Mouse (Mus musculus) thymus, postnatal 14 days (tissue): ENCODE results near the gene Gcc1.

Experiments
- DNase-seq: peaks from one replicate; pipeline ENCODE4 v3.0.0; 2021

Gcc1 gene

GRCm38 (mm10) chr6:28428290-28428689 is at the start of gene Gcc1:
Gene Gcc1 (minus strand): TSS chr6:28428390.
- DNase-seq: no peak

- no peak for DNase-seq
Measured at GRCm38 (mm10) chr6:28474839-28475238, 46.6 kb upstream of the Gcc1 start, which contains the start of gene Snd1. Gene Snd1 (plus strand): TSS chr6:28475139.

GRCm38 (mm10) chr6:28474211-28474610 is 46.0 kb upstream of the Gcc1 start:
- no peak for DNase-seq

- no peak for DNase-seq
Measured at GRCm38 (mm10) chr6:28471284-28472035, 43.3 kb upstream of the Gcc1 start.

- DNase-seq: no peak
Measured at GRCm38 (mm10) chr6:28470621-28471020, 42.4 kb upstream of the Gcc1 start.

- no peak for DNase-seq
Measured at GRCm38 (mm10) chr6:28470017-28470602, 41.9 kb upstream of the Gcc1 start.

- DNase-seq: no peak
Measured at GRCm38 (mm10) chr6:28464630-28465029, 36.4 kb upstream of the Gcc1 start.

DNA sequence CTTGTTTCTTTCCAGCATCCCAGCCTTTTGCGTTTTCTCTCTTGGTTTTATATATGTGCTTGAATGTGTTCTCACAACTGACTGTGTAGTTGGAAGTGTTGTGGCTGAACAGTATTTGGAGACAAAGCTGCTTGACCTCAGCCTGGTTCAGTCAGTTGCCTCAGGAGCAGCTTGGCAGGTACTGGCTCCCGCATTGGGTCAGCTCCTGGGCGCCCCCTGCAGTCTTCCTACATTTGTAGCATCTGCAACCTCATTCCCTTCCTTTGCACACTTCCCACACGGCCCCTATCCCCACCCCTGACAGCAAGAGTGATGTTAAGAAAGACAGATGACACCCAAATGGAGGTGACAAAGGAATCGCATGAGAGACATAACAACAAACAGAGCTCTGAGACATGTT is 32.3 kb upstream of the Gcc1 start:
- DNase-seq: peak; percentile 67

- no peak for DNase-seq
Measured at GRCm38 (mm10) chr6:28459221-28459668, 31.1 kb upstream of the Gcc1 start.

DNA sequence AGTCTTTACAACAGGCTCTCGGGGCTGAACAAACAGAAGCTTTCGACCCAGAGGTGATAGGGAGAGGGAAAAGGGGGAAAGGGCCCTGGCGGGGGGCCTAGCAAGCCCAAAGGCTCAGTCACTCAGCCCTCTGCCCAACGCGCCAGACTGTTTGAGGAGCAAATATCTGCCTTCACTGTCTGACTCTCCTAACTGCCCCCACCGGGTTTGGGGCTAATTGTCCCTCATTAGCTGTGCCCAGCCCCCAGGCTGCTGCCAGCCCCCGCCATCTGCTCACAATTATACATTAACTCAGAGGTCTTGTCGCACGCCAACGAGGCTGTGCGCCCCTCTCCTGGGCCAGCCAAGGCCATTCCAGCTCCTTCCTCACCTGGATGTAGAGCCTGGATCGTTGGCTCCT is 22.8 kb upstream of the Gcc1 start:
- no peak for DNase-seq

DNA sequence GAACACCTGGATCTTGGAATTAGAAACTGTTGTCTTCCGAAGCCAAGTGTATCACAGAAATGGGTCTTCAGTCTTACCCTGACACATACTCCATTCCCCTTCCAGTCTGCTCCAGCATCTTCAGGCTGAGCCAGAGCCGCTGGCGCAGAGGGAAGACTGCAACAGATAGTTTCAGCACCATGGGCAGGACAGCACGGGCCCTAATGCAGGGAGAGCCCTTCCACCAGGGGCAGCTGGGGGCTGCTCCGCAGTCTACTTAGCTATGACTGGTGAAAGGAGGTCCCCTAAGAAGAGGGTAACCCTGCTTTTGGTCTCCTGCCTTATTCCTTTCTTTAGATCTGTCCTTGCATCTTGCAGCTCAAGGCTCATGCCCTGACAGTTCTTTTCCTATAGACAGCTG is 22.3 kb upstream of the Gcc1 start:
- no peak for DNase-seq

GRCm38 (mm10) chr6:28449253-28449652 is 21.1 kb upstream of the Gcc1 start, which contains the start of gene Pax4:
Gene Pax4 (minus strand): TSS chr6:28449353.
- no peak for DNase-seq

GRCm38 (mm10) chr6:28447937-28448336 is 19.7 kb upstream of the Gcc1 start:
- no peak for DNase-seq

DNA sequence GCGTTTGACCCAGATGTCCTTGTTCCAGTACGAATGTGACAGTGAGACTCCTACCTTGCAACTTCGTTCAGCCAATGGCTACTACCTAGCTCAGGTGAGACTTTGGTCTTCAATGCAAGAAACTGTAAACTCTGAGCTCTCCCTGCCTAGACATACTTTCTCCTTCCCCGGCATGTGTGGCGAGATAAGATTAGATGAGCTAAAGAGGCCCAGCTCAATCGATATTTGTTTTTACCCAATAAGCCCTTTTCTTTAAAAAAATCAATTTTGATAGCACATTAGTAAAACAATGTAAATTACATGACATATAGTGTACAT is 3.3 kb upstream of the Gcc1 start:
- no peak for DNase-seq

DNA sequence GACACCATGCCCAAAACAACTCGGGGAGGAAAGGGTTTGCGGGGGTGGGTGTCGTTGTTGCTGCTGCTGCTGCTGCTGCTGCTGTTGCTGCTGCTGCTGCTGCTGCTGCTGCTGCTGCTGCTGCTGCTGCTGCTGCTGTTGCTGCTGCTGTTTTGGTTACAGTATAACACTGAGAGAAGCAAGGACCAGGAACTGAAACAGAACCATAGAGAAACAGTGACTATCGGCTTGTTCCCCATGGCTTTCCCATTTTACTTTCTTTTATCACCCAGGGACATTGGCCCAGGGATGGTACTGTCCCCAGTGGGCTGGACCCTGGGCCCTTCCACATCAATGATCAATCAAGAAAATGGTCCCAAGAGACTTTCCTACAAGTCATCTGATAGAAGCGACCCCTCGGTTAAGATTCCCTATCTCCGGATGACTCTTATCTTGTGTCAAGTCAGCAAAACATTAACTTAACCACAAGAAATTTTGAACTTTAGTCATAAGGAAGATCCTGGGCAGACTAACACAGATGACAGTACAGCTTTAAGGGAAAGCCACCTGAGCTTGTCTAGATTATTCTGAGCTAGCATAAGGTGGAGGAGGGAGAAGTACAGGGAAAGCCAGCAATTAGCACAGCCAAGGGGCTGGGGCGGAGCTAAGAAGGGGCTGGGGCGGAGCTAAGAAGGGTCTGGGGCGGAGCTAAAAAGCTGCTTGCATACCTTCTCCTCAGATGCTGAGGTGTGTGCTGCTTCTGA is 2.8 kb upstream of the Gcc1 start:
- peak; percentile 19 for DNase-seq

GRCm38 (mm10) chr6:28429870-28430269 is 1.7 kb upstream of the Gcc1 start:
- DNase-seq: no peak

DNA sequence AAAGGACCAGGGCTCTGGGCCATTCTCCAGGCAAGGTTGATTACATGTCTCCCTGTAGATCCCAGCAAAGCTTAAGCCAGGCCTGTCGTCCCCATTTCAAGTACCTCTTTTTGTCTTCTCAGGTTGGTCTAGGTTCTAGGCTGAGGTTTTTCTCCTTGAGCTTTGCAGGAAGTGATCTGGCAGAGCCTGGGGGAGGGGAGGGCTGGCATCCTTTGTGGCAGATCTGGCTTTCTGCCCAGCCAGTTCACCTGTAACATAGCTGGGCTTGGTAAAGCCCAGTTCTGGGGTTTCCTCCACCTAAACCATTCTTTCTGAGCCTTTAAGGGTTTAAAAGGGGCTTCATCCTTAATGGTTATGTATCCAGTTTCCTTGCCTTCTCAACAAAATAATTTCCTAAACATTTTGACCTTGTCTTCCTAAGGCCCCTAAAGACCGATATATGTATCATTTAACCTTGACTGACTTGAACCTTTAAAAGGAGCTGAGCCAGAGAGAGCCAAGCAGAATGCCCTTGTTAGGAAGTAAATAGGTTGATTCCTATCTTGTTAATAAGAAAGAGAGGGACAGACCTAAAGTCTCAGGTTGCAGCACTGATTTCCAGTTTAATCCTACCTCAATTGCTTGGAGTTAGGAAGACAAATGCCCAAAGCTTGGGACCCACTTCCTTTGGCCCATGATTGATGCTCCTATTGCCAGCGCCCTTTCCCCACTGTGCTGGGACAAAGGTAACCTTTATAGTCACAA is 922 bp downstream of the Gcc1 start, which contains the start of gene Fscn3:
TSS of gene Fscn3 (plus strand) at position 694 of the 744 bp plus-strand sequence.
- peak; percentile 72 for DNase-seq

DNA sequence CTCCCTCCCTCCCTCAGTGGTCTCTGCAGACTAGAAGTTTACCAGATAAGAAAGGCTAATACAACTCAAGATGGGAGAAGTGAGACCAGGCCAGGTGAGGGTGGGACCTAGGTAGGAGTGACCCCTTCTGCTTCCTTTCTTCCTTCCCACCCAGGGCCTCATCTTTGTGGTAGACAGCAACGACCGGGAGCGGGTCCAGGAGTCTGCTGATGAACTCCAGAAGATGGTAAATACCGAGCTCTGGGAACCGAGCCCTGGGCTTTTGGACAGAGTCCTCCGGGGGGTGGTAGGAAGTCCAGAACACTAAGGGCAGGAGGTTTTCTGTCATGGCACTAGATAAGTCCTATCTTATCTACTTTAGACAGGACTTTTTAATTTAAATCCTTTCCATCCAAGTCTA is 3.2 kb downstream of the Gcc1 start:
- peak; percentile 13 for DNase-seq

DNA sequence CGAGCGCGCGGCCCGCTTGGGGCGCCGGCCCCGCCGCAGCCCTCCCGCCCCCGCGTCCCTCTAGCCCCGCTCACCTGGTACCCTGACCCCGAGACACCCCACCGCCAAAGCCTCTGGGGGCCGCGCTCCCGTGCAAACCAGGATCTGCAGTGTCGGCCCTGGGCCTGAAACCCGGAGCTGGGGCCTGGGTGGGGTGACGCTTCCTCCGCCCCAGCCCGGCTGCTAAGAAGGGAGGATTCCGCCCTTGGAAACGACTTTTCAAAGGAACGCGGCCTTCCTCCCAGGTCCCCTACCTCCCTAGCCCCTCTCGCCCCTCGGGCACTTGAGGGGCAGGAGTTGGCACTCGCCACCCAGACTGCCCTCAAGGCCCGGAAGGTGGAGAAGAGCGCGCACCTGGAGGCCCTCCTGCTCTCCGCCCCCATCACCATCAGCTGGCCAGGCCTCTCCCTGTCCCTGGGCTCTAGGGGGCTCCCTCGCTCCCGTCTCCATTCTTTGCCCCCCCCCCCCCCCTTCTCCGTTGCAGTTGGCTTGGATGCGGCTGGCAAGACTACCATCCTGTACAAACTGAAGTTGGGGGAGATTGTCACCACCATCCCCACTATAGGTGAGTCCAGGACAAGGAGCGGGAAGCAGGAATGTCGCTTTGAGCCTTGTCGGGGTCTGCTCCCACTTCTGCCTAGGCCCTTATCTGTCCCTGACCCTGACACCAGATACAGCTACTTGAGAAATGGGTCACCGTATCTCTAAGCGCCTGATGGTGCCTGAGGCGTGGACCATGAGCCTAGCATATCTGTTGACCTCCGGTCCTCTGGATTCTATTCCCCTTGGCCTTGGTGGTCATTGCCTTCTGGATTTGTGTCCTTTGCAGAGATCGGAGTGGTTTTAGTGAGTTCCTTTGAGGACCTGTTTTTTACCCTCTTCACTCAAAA is 4.2 kb downstream of the Gcc1 start:
- DNase-seq: peak; percentile 70

GRCm38 (mm10) chr6:28423313-28423712 is 4.9 kb downstream of the Gcc1 start, which contains the start of gene Arf5:
Gene Arf5 (plus strand): TSS chr6:28423560.
- DNase-seq: peak; percentile 98

DNA sequence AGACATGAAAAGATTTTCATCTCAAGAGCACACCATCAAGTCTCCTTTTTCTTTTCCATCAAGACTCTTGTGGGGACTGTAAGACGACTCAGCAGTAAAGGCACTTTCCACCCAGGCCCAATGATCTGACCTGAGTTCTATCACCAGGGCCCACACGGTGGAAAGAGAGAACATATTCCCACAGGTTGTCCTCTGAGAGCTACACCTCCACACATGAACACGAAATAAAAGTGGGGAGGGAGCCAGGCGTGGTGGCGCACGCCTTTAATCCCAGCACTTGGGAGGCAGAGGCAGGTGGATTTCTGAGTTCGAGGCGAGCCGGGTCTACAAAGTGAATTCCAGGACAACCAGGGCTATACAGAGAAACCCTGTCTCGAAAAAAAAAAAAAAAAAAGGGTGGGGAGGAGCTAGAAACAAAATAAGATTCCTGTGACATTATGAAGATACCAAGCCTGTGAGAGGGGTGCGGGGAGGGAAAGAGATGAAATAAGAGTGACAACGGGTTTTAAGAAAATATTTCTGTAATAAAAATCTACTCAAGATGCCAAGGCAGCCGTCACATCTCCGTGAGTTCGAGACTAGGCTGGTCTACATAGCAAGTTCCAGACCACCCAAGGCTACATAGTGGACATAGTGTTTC is 5.4 kb downstream of the Gcc1 start:
- DNase-seq: peak; percentile 14
